Mouse (Mus musculus) frontal cortex, postnatal 36 days (tissue): ENCODE results near the gene Scn2a.
A peak's percentile ranks its signal among the peaks of the same experiment; 100 is the strongest.

ENCODE experiments used
- DNase-seq, 2 experiments: peaks; one replicate each; pipeline ENCODE4 v3.0.0; 2022; ENCODE audit warnings: low spot score in 2 of 2

The Scn2a gene

DNA sequence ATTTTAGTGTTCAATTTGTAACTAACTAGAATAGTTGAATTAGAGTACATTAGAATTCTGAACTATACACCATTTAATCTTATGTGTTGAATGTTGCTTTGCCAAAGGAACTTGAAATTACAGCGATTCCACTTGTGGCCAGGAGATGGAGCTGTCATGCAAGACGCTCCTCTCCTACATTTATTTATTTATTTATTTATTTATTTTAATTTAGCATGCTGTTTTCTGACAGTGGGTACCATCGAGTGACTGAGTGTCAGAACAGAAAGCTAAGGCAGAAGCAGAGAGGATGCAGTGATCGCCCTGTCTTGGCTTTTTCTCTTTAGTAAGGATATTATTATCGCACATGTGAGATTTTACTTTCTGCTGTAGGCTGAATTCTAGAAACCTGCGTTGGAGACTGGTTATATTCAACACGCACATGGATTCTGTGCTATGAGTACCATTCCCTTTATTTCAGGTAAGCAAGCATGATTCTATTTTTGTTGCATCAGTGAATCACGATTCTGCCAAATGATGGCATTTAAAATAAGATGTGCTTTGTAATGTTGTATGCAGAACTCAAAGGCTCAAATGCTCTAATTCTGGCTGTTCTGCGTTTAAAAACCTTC is at the start of gene Scn2a:
TSS of gene Scn2a (plus strand) at position 216 of the 611 bp plus-strand sequence.
- peak; percentile 54 to 83 for DNase-seq

- peak in 1 of 2 experiments; percentile 55 for DNase-seq
Measured at GRCm38 (mm10) chr2:65587679-65588078, 32.9 kb upstream of the Scn2a start.

- no peak for DNase-seq
Measured at GRCm38 (mm10) chr2:65607813-65608212, 12.8 kb upstream of the Scn2a start.

DNA sequence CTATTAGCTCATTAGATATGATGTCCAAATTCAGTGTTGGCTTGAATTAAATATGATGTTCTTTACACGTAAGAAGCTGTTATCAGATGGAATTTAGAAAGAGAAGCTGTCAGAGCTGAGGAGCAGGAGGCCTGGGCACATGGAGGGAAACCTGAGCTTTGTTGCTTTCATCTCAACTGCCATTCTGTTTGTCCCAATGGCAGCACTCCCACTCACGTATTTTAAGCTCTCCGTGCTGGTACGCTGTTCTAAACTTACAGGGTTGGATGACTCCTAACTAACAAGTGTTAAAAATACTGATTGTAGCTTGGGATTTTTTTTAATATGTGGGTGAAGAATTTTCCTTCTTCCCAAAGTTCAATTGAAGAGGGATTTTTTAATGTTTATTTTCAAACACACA is 8.7 kb upstream of the Scn2a start:
- DNase-seq: peak in 1 of 2 experiments; percentile 30

DNA sequence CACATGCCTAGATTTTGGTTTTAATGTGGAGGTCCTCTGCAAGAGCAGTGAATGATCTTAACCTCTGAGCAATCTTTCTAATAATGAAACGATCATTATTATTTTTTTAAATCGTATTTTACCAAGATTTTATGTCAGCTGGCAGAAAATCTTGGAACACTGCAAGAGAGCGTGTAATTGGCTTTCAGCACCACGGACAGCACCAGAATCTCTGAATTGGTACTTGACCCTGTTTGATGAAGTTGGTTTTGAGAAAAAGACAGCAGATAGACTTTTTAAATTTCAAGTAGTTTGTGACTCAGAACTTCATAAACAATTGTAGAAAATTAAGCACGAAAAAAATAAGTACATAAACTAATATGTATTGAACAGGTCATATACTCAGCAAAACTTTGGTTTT is 790 bp upstream of the Scn2a start:
- DNase-seq: no peak

DNA sequence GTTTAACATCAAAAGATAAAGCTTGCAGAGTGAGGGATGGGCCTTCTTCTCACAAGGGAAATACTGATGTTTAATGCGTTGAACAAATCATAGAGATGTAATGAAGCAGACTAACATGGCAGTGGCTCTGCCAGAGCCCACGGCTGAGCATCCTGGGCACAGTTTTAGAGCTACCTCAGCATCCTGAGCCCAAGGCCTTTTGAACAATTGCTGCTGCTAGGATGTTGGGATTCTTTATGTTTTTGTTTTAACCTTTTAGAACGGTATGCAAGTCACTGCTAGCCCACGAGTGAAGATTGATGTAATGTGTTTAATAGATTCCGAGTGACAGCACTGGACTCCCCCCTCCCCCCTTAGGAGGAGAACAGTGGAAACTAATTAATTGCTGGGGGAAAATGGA is 683 bp downstream of the Scn2a start:
- DNase-seq: peak; percentile 30 to 51

GRCm38 (mm10) chr2:65621838-65622237 is 1.3 kb downstream of the Scn2a start:
- DNase-seq: no peak

GRCm38 (mm10) chr2:65652636-65653035 is 32.1 kb downstream of the Scn2a start:
- DNase-seq: no peak

DNA sequence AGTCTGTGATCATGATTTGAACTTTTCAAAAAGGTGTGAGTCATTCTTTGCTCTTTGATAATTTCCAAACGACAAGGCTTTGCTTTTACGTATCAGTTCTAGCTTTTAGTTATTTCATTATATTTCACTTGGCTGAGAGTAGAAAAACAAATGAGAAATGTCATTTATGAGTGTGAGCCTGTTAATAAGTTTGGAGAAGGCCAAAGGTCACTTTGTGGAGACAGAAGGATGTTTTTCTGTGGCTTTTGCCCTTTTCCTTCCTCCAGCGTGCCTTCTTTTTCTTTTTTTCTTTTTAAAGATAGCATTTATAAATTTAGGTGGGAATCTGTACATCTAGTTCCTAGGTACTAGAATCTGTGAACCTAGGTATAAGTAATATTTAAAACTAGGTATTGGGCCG is 36.5 kb downstream of the Scn2a start:
- no peak for DNase-seq

GRCm38 (mm10) chr2:65658430-65658829 is 37.9 kb downstream of the Scn2a start:
- no peak for DNase-seq

GRCm38 (mm10) chr2:65663892-65664291 is 43.3 kb downstream of the Scn2a start:
- no peak for DNase-seq

- no peak for DNase-seq
Measured at GRCm38 (mm10) chr2:65664481-65664880, 43.9 kb downstream of the Scn2a start.

DNA sequence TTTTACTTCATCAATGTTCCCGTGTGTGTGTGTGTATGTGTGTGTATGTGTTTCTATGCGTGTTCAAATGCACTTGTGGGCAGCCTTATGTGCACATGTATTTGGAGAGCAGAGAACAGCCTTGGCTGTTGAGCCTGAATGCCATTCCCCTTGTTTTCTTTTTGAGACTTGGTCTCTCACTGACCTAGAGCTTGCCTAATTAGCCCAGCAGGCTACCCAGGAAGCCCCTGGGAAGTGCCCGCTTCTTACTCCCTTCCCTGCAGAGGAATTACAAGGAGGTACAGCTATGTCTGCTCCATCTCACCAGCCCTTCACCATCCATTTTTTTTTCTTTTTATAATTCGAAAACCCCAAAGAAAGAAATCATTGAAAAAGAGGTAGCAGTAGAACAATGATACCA is 44.6 kb downstream of the Scn2a start:
- no peak for DNase-seq

GRCm38 (mm10) chr2:65667590-65668436 is 47.2 kb downstream of the Scn2a start:
- DNase-seq: no peak

- peak; percentile 69 to 88 for DNase-seq
Measured at GRCm38 (mm10) chr2:65668437-65669135, 48.0 kb downstream of the Scn2a start.

- peak in 1 of 2 experiments; percentile 38 for DNase-seq
Measured at GRCm38 (mm10) chr2:65669561-65669960, 49.0 kb downstream of the Scn2a start.

- DNase-seq: peak in 1 of 2 experiments; percentile 36
Measured at GRCm38 (mm10) chr2:65670153-65670817, 49.7 kb downstream of the Scn2a start.

DNA sequence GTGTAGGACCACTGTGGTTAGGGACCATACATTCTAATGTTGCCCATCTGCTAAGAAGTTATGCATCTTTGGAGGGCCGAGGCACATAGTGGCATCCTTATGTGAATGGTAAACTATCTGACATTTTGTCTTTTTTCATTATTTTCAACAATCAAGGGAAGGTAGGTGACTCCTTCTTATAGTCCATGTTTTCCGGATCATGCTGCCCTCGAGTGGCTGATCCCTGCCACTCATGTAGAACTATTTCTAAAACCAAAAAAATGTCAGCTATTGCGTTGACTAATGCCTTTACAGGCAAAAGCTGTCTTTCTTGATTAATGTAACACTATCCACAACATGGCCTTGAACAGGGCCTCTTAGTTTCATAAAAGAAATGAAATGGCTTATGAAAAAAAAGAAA is 59.0 kb downstream of the Scn2a start:
- DNase-seq: no peak

DNA sequence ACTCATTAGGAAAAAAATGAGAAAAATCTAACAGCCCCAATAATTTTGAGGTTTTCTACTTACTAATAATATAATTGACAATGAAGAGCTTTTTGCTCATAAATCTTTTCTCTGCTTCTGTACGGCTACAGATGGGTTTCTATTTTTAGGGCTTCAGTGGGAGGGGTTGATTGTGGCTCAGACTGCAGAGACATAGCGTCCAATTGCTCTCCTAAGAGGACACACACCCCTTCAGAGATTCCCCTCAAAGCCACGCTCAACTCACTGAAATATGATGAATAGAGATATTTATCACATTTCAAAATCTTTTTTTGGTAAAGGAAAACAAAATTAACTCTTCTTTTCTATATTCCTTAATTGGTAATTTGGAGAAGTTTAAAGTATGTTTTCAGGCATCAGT is 64.6 kb downstream of the Scn2a start:
- peak in 1 of 2 experiments; percentile 53 for DNase-seq

- DNase-seq: peak; percentile 46 to 83
Measured at GRCm38 (mm10) chr2:65690456-65691184, 70.0 kb downstream of the Scn2a start.

DNA sequence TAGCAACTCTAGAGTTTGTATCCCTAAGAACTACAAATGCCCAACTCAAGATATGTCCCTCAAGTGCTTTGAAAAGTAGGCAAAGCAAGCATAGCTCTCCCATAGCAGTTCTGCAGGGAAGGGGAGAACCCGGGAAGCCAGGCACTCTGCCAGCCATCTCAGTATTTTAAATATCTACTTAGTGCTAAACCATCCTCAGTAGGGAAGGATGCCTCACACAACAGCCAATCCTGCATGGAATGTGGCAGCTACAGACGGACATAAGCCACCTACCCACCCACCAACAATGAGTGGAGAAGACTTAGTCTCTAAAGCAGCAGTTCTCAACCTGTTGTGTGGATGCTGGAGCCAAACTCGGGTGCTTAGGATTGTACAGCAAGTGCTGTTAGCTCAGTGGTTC is 73.9 kb downstream of the Scn2a start:
- DNase-seq: no peak
